Mouse (Mus musculus) megakaryocyte, embryonic 14.5 days (primary cell): ENCODE data around the gene Bend4. TPM values are rescaled to one million over a fixed set of nuclear protein-coding genes. Genes with fewer than 3 reads are reported as not detected.

Experiments used
- H3K27me3 ChIP-seq: replicated peaks from 2 replicates; pipeline ENCODE3; 2012; ENCODE audit warnings: inconsistent platforms
- H3K36me3 ChIP-seq: replicated peaks from 2 replicates; pipeline ENCODE3; 2012; ENCODE audit warnings: low read length, inconsistent platforms, mixed read lengths
- H3K4me1 ChIP-seq: 2 replicates; pipeline ENCODE4 v1.6.1; 2012; ENCODE audit warnings: inconsistent platforms
- H3K4me3 ChIP-seq: replicated peaks from 2 replicates; pipeline ENCODE3; 2012; ENCODE audit warnings: moderate library complexity, mild to moderate bottlenecking, inconsistent platforms
- H3K9me3 ChIP-seq: 2 replicates; pipeline ENCODE4 v1.6.1; 2012; ENCODE audit warnings: inconsistent platforms
- FLI1 ChIP-seq: IDR thresholded peaks from 2 replicates; pipeline ENCODE4 v1.6.1; 2012; ENCODE audit warnings: low read length, inconsistent platforms, mixed read lengths
- GATA1 ChIP-seq: IDR thresholded peaks from 3 replicates; pipeline ENCODE4 v1.6.1; 2012; ENCODE audit warnings: mixed read lengths, low read length, inconsistent platforms, borderline replicate concordance
- polyA plus RNA-seq: library from polyadenylated mRNA; stranded (reverse); fragments of >175 nt; gene quantifications from 2 replicates; pipeline ENCODE4 v1.2.3, GENCODE M21; 2012; ENCODE audit warnings: low replicate concordance; ENCODE audit not compliant: insufficient read depth

Gene Bend4
- polyA plus RNA-seq, 1 experiment = 0.35 TPM

- Histone ChIP-seq H3K36me3 (peaks cover 50% of the 10 kb centered on the region), H3K4me3 (no peak overlapping the region), H3K27me3 (peaks cover 8% of the 10 kb centered on the region), H3K4me1 (peaks cover 49% of the 10 kb centered on the region), H3K9me3 (no peaks in the 10 kb centered on the region)
- no peak for TF ChIP-seq GATA1
- no peak for TF ChIP-seq FLI1
These were observed 28.1 kb downstream of the Bend4 start for GRCm38 (mm10) chr5:67399876-67400607.

GRCm38 (mm10) chr5:67397186-67397585 lies 30.9 kb downstream of the Bend4 start:
- Histone ChIP-seq H3K9me3 (no peaks in the 10 kb centered on the region), H3K4me3 (no peak overlapping the region), H3K4me1 (peaks cover 49% of the 10 kb centered on the region), H3K36me3 (peaks cover 49% of the 10 kb centered on the region), H3K27me3 (peaks cover 5% of the 10 kb centered on the region)
- TF ChIP-seq GATA1 (no peak), FLI1 (no peak)

DNA sequence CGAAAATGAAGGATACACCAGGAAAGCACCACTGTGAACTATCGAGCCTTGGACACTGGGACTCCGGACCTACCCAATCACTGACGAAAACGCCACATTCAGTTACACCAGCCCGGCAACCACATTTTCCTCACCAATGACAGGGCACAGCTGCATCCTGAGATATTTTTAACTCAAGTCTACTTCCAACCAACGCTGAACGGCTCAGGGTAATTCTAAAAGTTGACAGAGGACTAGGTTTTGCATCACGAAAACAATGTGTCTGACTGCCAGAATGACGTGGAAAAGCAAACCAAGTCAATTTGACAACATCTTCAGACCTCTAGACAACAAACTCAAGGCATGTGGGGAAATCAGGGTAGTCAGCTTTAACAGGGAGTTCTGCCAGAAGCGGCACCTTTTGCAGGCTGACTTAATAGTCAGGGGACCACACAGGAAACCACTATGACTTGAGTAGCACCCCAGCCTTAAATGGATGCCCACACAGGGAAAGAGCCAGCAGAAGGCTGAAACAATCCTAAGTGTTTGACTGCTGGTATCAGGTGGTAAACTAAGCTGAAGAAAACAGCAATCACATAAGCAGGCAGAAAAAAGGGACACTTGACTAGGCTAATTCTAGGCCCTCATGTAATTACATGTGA lies 32.8 kb downstream of the Bend4 start:
- Histone ChIP-seq H3K9me3 (no peaks in the 10 kb centered on the region), H3K4me3 (peak overlapping the region; percentile 83), H3K27me3 (peaks cover 7% of the 10 kb centered on the region), H3K36me3 (peaks cover 44% of the 10 kb centered on the region), H3K4me1 (peaks cover 45% of the 10 kb centered on the region)
- TF ChIP-seq FLI1 = peak; percentile 53; the same call in 1 of the 2 replicates
- no peak for TF ChIP-seq GATA1

- Histone ChIP-seq H3K27me3 (peaks cover 4% of the 10 kb centered on the region), H3K36me3 (peaks cover 31% of the 10 kb centered on the region)
- no peak for TF ChIP-seq GATA1
- no peak for TF ChIP-seq FLI1
These were observed 34.2 kb downstream of the Bend4 start for GRCm38 (mm10) chr5:67393951-67394350.

DNA sequence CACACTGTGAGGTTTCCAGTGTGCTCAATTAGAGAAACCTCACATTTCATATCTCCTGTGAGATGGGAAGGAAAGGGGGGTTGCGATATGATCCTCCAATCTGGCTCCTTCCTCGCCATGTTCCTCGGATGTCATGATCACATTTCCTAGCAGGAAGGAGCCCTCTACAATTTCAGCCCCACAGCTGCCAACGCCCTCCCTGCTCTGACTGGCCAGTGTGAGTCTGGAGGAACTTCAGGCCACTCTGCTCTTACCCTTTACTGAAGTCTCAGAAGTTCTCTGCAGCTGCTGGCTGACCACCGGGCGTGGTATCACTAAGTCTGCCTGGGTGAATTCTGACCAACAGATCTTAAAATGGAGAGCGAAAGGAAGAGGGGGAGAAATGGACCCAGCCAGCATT lies 45.6 kb downstream of the Bend4 start:
- no peak overlapping the region for H3K4me3 ChIP-seq
- no peak for TF ChIP-seq FLI1
- no peak for TF ChIP-seq GATA1

More at GRCm38 (mm10) chr5:67393951-67394350, 34.2 kb downstream of the Bend4 start:
- Histone ChIP-seq H3K9me3 (no peaks in the 10 kb centered on the region), H3K4me3 (peak overlapping the region; percentile 26), H3K4me1 (peaks cover 45% of the 10 kb centered on the region)

DNA sequence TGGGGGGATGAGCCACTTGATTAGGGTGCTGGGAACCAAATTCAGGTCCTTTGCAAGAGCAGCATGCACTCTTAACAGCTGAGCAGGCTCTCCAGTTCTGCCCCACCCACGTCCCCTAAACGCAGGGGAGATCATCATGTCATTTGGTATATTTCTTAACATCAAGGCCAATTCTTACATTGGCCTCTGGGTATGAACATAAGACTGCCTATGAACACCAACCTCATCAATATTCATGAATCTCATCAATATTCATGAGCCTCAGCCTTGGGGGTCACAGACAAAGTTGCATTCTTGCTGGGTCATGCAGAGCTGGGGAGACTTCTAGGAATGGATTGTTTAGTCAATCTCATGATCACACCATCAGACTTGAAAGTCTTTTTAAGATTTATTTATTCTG lies 46.4 kb downstream of the Bend4 start:
- no peak for TF ChIP-seq FLI1
- no peak for TF ChIP-seq GATA1
- Histone ChIP-seq H3K36me3 (no peaks in the 10 kb centered on the region), H3K27me3 (peaks cover 21% of the 10 kb centered on the region), H3K4me3 (no peak overlapping the region), H3K9me3 (no peaks in the 10 kb centered on the region), H3K4me1 (peaks cover 13% of the 10 kb centered on the region)

More for the DNA sequence above, 45.6 kb downstream of the Bend4 start:
- Histone ChIP-seq H3K27me3 (peaks cover 21% of the 10 kb centered on the region), H3K36me3 (no peaks in the 10 kb centered on the region), H3K4me1 (peaks cover 7% of the 10 kb centered on the region; the same call in 1 of the 2 replicates), H3K9me3 (no peaks in the 10 kb centered on the region)

DNA sequence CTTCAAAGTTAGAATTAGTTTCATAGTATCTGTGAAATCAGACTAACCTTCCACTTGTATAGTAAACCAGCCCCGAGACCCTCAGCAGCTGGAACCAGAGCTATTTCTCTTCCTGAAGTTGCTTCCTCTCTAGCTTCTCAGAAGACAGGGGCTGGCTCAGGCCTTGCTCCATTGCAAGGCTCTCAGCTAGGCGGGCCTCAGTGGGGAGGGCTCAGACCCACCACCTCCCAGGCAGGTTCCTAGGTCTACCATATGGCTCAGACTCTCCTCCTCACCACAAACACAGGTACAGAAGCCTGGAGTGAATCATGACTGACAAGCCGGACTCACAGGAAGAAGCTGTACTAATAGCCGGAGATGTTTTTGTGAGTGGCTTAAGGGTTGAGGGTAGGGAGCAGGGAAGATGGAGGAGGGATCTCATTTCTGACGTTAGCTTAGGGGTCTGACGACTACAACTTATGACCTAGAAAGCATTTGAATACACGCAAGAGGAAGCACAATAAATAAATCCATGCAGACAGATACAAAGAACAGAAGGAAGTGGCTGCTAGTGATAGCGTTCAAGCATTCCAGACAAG lies 51.0 kb downstream of the Bend4 start:
- Histone ChIP-seq H3K9me3 (no peaks in the 10 kb centered on the region), H3K4me1 (peaks cover 6% of the 10 kb centered on the region), H3K4me3 (no peak overlapping the region), H3K36me3 (no peaks in the 10 kb centered on the region), H3K27me3 (peaks cover 9% of the 10 kb centered on the region)
- no peak for TF ChIP-seq GATA1
- no peak for TF ChIP-seq FLI1

- Histone ChIP-seq H3K4me1 (peaks cover 8% of the 10 kb centered on the region), H3K27me3 (no peaks in the 10 kb centered on the region), H3K4me3 (no peak overlapping the region), H3K9me3 (no peaks in the 10 kb centered on the region), H3K36me3 (peaks cover 2% of the 10 kb centered on the region)
- TF ChIP-seq FLI1 (no peak), GATA1 (no peak)
These were observed 65.2 kb downstream of the Bend4 start for GRCm38 (mm10) chr5:67362931-67363330.

DNA sequence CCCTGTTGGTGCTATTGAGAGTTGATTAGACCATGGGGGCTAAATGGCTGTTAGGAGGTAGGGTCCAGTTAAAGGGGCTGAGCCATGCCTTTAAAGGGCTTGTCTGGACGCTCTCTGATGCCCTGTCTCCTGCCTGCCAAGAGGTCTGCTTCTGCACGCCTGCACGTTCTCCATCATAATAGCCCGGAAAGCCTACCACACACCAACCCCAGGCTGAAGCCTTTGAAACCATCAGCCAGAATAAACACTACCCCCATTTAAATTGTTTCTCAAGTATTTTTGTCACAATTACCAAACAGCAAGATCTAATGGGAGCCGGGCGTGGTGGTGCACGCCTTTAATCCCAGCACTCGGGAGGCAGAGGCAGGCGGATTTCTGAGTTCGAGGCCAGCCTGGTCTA lies 65.8 kb downstream of the Bend4 start:
- H3K9me3 ChIP-seq = no peaks in the 10 kb centered on the region
- H3K4me1 ChIP-seq = peaks cover 8% of the 10 kb centered on the region
- peaks cover 6% of the 10 kb centered on the region for H3K36me3 ChIP-seq
- no peak for TF ChIP-seq GATA1
- TF ChIP-seq FLI1 = no peak
- no peaks in the 10 kb centered on the region for H3K27me3 ChIP-seq
- H3K4me3 ChIP-seq = no peak overlapping the region

GRCm38 (mm10) chr5:67348949-67349348 lies 79.2 kb downstream of the Bend4 start:
- H3K4me3 ChIP-seq = no peak overlapping the region
- no peaks in the 10 kb centered on the region; the same call in 1 of the 2 replicates for H3K4me1 ChIP-seq
- TF ChIP-seq GATA1 (no peak), FLI1 (no peak)
- H3K36me3 ChIP-seq = peaks cover 99% of the 10 kb centered on the region
- no peaks in the 10 kb centered on the region for H3K27me3 ChIP-seq
- H3K9me3 ChIP-seq = no peaks in the 10 kb centered on the region
